Mouse (Mus musculus) testis, adult 2 months (tissue): ENCODE results near the gene Itpr1.

Experiments used
- CTCF ChIP-seq: fragments of 200-500 bp; IDR thresholded peaks from 2 replicates; pipeline ENCODE4 v1.5.1; 2012; ENCODE audit warnings: low read depth, mild to moderate bottlenecking, inconsistent platforms, low read length, moderate library complexity; ENCODE audit not compliant: control insufficient read depth, insufficient read depth, insufficient replicate concordance
- POLR2A ChIP-seq: fragments of 200-500 bp; IDR thresholded peaks from 2 replicates; pipeline ENCODE4 v1.6.1; 2012; ENCODE audit warnings: low read depth, mild to moderate bottlenecking, inconsistent platforms, low read length, moderate library complexity; ENCODE audit not compliant: control insufficient read depth

- TF ChIP-seq CTCF, result no peak
- no peak for TF ChIP-seq POLR2A
These were observed 48.6 kb downstream of the Itpr1 start for GRCm38 (mm10) chr6:108261506-108261905.
